Mouse (Mus musculus) liver, embryonic 14.5 days (tissue): ENCODE data around the gene Grk1. TPM values are rescaled to one million over a fixed set of nuclear protein-coding genes. Genes with fewer than 3 reads are reported as not detected.
A peak's percentile ranks its signal among the peaks of the same experiment; 100 is the strongest.

ENCODE experiments used
- ATAC-seq: fragments of 200-750 bp; cut with Nextera tagmentation; 2 replicates; pipeline ENCODE4 v1.8.0; 2017; ENCODE audit warnings: moderate number of reproducible peaks, mild to moderate bottlenecking, moderate library complexity; ENCODE audit not compliant: insufficient read depth
- DNase-seq, 3 experiments: peaks; one replicate each; pipeline ENCODE4 v3.0.0-alpha.2; 2012 to 2013; ENCODE audit warnings: low read depth in 3 of 3, low spot score in 3 of 3
- H3K27ac ChIP-seq: fragments of 300-500 bp; sonication (generic); 2 replicates; pipeline ENCODE4 v1.5.1; 2014; ENCODE audit warnings: moderate library complexity, mild to moderate bottlenecking, control low read depth, inconsistent platforms
- H3K27me3 ChIP-seq: fragments of 300-500 bp; sonication (generic); 2 replicates; pipeline ENCODE4 v1.6.1; 2014; ENCODE audit warnings: mild to moderate bottlenecking, low read length, moderate library complexity; ENCODE audit not compliant: control insufficient read depth, insufficient read depth
- H3K36me3 ChIP-seq: fragments of 300-500 bp; sonication (generic); replicated peaks from 2 replicates; pipeline ENCODE4 v1.6.1; 2014; ENCODE audit warnings: low read depth; ENCODE audit not compliant: control insufficient read depth, insufficient read depth
- H3K4me1 ChIP-seq, 2 experiments: fragments of 200-500 bp in 1 of 2; fragments of 300-500 bp in 1 of 2; sonication (generic) in 1 of 2; replicated peaks; 2 replicates each; pipeline ENCODE4 v1.6.1; 2012 to 2014; ENCODE audit warnings: antibody characterized with exemption in 1 of 2, inconsistent platforms in 1 of 2, low read length in 1 of 2; ENCODE audit not compliant: control insufficient read depth in 2 of 2, insufficient read depth in 2 of 2
- H3K4me2 ChIP-seq: fragments of 300-500 bp; sonication (generic); 2 replicates; pipeline ENCODE4 v1.6.1; 2014; ENCODE audit warnings: low read depth, mild to moderate bottlenecking, control low read depth, moderate library complexity
- H3K4me3 ChIP-seq, 2 experiments: fragments of 200-500 bp in 1 of 2; fragments of 300-500 bp in 1 of 2; sonication (generic) in 1 of 2; 2 replicates each; pipeline ENCODE4 v1.5.1; 2012 to 2014; ENCODE audit warnings: low read depth in 2 of 2, low read length in 2 of 2, mild to moderate bottlenecking in 2 of 2, control low read depth in 1 of 2, inconsistent platforms in 1 of 2, moderate library complexity in 1 of 2; ENCODE audit not compliant: insufficient read depth in 1 of 2
- H3K9ac ChIP-seq: fragments of 300-500 bp; sonication (generic); replicated peaks from 2 replicates; pipeline ENCODE4 v1.6.1; 2014; ENCODE audit warnings: mild to moderate bottlenecking, control low read depth, moderate library complexity
- H3K9me3 ChIP-seq: fragments of 300-500 bp; sonication (generic); 2 replicates; pipeline ENCODE4 v1.6.1; 2016; ENCODE audit warnings: low read length, mixed read lengths; ENCODE audit not compliant: control insufficient read depth
- CTCF ChIP-seq: IDR thresholded peaks from 2 replicates; pipeline ENCODE4 v1.5.1; 2016; ENCODE audit warnings: antibody characterized with exemption, low read depth, control low read depth
- EP300 ChIP-seq: IDR thresholded peaks from 2 replicates; pipeline ENCODE4 v1.6.1; 2016; ENCODE audit warnings: antibody characterized with exemption, low read depth
- WGBS: fragments of 180-500 bp; shearing (Covaris S2); extraction: QIAGEN DNeasy Blood & Tissue Kit; methylation state at CpG from one replicate; pipeline ENCODE4 v1.1.7; 2014; ENCODE audit not compliant: insufficient replicate concordance; 5-methylcytosine and 5-hydroxymethylcytosine counted together
- polyA plus RNA-seq, 2 experiments: library from polyadenylated mRNA; depleted of rRNA in 1 of 2; stranded (reverse) in 1 of 2; unstranded in 1 of 2; fragments of >200 nt; fragmentation: Nextera tagmentation in 1 of 2; extraction: Ambion mirVana in 1 of 2; gene quantifications; 2 replicates each; pipeline versions ENCODE4 v1.2.1 to v1.2.3; 2012 to 2014

Grk1 gene
- polyA plus RNA-seq, 2 experiments = 0.01 to 0.04 TPM

DNA sequence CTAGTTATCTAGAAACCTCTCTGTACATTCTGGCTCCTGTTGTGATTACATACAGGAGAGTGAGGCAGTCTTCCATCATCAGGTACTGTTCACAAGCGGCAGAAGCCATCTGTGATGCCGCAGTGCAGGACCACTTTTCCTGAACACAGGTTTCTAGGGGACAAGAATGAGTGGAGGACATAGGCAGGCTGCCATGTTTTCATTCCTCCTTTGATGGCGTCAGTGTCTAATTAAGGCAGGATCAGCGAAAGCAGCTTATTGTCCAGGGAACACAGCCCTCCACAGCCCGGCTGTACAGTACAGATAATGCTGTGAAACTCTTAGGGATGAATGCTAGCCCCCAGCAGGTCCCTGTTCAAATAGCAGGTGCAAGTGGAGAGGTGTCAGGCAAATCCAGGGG is 1.1 kb downstream of the Grk1 start:
- Histone ChIP-seq H3K9me3 (no peaks in the 10 kb centered on the region), H3K4me2 (no peak overlapping the region), H3K27ac (no peak overlapping the region), H3K9ac (no peak overlapping the region), H3K27me3 (no peaks in the 10 kb centered on the region), H3K4me1 (peaks cover 0 to 1% of the 10 kb centered on the region in 2 experiments; a peak in 1 of 4 replicates), H3K4me3 (no peak overlapping the region), H3K36me3 (no peaks in the 10 kb centered on the region)
- WGBS = 69% methylated on average over 5 of the region's 5 CpGs
- TF ChIP-seq CTCF = no peak
- no peak for TF ChIP-seq EP300
- no peak for DNase-seq
- ATAC-seq = no peak

DNA sequence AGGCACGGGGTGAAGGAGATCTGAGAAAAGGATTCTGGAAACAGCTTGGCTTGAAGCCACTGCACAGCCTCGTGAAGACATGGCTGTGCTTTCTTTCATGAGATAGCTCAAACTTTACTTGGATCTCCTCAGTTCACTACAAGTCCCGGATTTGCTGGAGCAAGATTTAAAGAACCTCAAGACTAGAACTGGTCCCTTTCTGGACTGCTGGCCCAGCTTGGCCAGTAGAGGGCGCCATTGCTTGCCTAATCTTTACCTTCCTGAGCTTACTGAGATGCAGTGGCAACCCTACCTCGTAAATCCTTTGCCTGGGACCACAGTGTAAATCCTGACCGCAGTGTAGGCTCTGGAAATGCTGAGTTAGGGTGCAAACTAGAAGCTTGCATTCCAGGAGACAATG is 6.7 kb downstream of the Grk1 start:
- 23% methylated on average over 6 of the region's 6 CpGs for WGBS
- H3K9me3 ChIP-seq = no peaks in the 10 kb centered on the region

DNA sequence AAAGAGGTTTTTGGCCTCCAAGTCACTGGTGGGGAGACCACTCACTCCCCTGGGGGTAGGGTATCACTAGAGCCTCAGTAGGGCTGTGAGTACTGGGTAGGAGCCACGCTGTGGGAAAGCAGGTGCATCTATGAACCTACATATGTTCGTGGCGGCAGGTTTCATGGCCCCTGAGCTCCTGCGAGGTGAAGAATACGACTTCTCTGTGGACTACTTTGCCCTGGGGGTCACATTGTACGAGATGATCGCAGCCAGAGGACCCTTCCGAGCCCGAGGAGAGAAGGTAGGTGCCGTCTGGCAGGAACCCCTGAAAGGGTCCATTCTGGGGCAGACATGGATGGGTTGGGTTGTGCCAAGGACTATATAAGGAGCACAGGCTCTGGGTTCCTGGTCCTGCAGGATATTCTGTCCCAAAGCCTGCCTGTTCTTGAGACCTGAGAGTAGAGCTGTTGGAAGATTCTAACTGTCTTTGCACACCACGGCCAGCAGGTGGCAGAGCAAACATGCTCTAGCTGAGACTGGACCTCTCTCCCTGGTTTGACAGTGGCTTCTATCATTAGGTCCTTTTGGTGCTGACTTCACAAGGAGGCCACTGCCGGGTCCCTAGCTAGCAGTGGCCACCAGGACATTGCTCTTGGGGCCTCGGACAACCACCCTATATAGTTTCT is 8.1 kb downstream of the Grk1 start:
- Histone ChIP-seq H3K9me3 (no peaks in the 10 kb centered on the region), H3K27me3 (no peaks in the 10 kb centered on the region), H3K4me1 (no peaks in the 10 kb centered on the region), H3K4me3 (no peak overlapping the region), H3K4me2 (no peak overlapping the region), H3K36me3 (no peaks in the 10 kb centered on the region), H3K9ac (no peak overlapping the region), H3K27ac (no peak overlapping the region)
- ATAC-seq (no peak), DNase-seq (peak; percentile 27 to 35 (median 31))
- WGBS = 43% methylated on average over 13 of the region's 13 CpGs
- TF ChIP-seq CTCF (peak; percentile 87), EP300 (no peak)

More for the DNA sequence above, 6.7 kb downstream of the Grk1 start:
- H3K27ac ChIP-seq = no peak overlapping the region
- H3K4me1 ChIP-seq = no peaks in the 10 kb centered on the region
- H3K4me3 ChIP-seq = no peak overlapping the region
- no peak for ATAC-seq
- no peak for TF ChIP-seq EP300
- peak; percentile 84 for TF ChIP-seq CTCF
- DNase-seq = peak; percentile 20 to 24 (median 23)
- no peak overlapping the region for H3K9ac ChIP-seq
- H3K36me3 ChIP-seq = no peaks in the 10 kb centered on the region
- no peaks in the 10 kb centered on the region for H3K27me3 ChIP-seq
- H3K4me2 ChIP-seq = no peak overlapping the region

DNA sequence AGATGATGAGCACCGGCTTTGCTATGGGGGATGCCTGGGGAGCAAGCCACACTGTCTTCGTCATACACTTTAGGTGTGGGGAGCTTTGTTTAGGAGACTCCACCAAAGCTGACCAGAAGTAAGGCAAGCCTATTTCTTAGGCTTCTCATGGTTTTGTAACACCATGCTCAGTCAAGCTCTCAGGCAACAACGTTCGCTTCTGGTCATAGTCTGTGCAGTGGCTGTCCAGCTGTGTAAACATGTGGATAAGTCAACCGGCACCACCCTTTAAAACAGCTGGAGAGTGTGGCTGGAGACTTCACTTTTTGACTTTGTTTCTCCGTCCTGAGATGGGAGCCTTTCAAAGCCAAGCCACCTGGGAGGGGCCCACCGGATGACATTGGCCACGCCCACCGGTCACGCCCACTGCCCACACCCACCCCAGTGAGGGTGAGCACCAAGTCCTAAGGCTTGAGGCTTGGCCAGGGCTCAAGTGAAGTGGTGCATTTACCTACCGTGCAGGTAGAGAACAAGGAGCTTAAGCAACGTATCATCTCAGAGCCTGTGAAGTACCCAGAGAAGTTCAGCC is 9.0 kb downstream of the Grk1 start:
- no peak overlapping the region for H3K9ac ChIP-seq
- ATAC-seq (no peak), DNase-seq (no peak)
- H3K4me2 ChIP-seq = no peak overlapping the region
- H3K4me3 ChIP-seq = no peak overlapping the region
- H3K27me3 ChIP-seq = no peaks in the 10 kb centered on the region
- no peaks in the 10 kb centered on the region for H3K36me3 ChIP-seq
- no peak overlapping the region for H3K27ac ChIP-seq
- WGBS = 46% methylated on average over 12 of the region's 12 CpGs
- TF ChIP-seq EP300 = no peak
- no peak for TF ChIP-seq CTCF
- no peaks in the 10 kb centered on the region for H3K4me1 ChIP-seq
- H3K9me3 ChIP-seq = no peaks in the 10 kb centered on the region

DNA sequence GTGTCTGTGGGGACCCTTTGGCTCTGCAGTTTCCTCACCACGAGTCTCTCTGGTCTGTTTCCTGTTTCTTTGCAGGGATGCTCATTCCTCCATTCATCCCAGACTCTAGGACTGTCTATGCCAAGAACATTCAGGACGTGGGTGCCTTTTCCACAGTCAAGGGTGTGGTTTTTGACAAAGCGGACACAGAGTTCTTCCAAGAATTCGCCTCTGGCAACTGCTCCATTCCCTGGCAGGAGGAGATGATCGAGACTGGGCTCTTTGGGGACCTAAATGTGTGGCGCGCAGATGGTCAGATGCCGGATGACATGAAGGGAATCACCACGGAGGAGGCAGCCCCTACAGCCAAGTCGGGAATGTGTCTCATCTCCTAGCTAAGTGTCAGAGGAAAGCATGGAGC is 11.0 kb downstream of the Grk1 start:
- no peaks in the 10 kb centered on the region for H3K27me3 ChIP-seq
- no peaks in the 10 kb centered on the region for H3K4me1 ChIP-seq
- TF ChIP-seq CTCF (no peak), EP300 (no peak)
- no peaks in the 10 kb centered on the region for H3K36me3 ChIP-seq
- WGBS = 60% methylated on average over 10 of the region's 10 CpGs
- no peaks in the 10 kb centered on the region for H3K9me3 ChIP-seq
- no peak overlapping the region for H3K9ac ChIP-seq
- ATAC-seq = no peak
- DNase-seq = no peak
- no peak overlapping the region for H3K4me2 ChIP-seq
- H3K4me3 ChIP-seq = no peak overlapping the region
- H3K27ac ChIP-seq = no peak overlapping the region
